10 mouse cellular contexts compared by ENCODE assay signal in genomic region chr8:3628014-3628413, GRCm38 (mm10). TPM values are rescaled to one million over a fixed set of nuclear protein-coding genes. Genes with fewer than 3 reads are reported as not detected.
A peak's percentile ranks its signal among the peaks of the same experiment; 100 is the strongest.
DNase-seq lines count a peak whose midpoint lies in the region; ATAC-seq and TF ChIP-seq lines count a peak whose summit lies in the region.
"Had no signal": no experiment of that assay in that cellular context is flagged by ENCODE, and none has a peak within 500 bp of the region (broad histone marks: within the 10 kb centered on the region; RNA-seq: fewer than 3 reads in every experiment).

No protein-coding gene starts in this region.

- no peak overlapping the region for H3K27ac ChIP-seq in midbrain, postnatal 0 days (ENCODE audit: low read depth, low read length)
- no peak overlapping the region for H3K27ac ChIP-seq in midbrain, embryonic 10.5 days (replicated peaks)
- no peak overlapping the region for H3K27ac ChIP-seq in kidney, adult 2 months (ENCODE audit: insufficient read depth, low read depth, low read length)

- peaks cover 4% of the 10 kb centered on the region; the same call in 1 of the 2 replicates for H3K4me1 ChIP-seq in midbrain, postnatal 0 days (ENCODE audit: insufficient read depth, low read length)
- H3K4me1 ChIP-seq in midbrain, embryonic 10.5 days: peaks cover 13% of the 10 kb centered on the region
- no peaks in the 10 kb centered on the region for H3K4me1 ChIP-seq in kidney, adult 2 months (ENCODE audit: control insufficient read depth, insufficient read depth, low read length)

- peak; percentile 72 for TF ChIP-seq CTCF in midbrain, postnatal 0 days (IDR thresholded peaks at IDR 0.05)
- TF ChIP-seq CTCF in kidney, adult 2 months (conservative IDR thresholded peaks at IDR 0.05; ENCODE audit: insufficient read depth, insufficient read length, low read depth, low read length): peak; percentile 56

- H3K9me3 ChIP-seq in midbrain, postnatal 0 days (ENCODE audit: low read length): no peaks in the 10 kb centered on the region
- no peaks in the 10 kb centered on the region for H3K9me3 ChIP-seq in midbrain, embryonic 10.5 days (replicated peaks)
- H3K9me3 ChIP-seq: G1E; megakaryocyte, embryonic 14.5 days had no signal

- H3K9ac ChIP-seq in midbrain, postnatal 0 days (replicated peaks; ENCODE audit: low read length, poor library complexity, severe bottlenecking): no peak overlapping the region

- peak; percentile 55 for DNase-seq in embryo, embryonic 10 days (ENCODE audit: low spot score)
- no peak for DNase-seq in embryo, embryonic 9.5 days (ENCODE audit: extremely low spot score)
- DNase-seq in midbrain, postnatal 0 days (ENCODE audit: low spot score): peak; percentile 50
- no peak for DNase-seq in midbrain, embryonic 10.5 days (ENCODE audit: low spot score)
- peak; percentile 65 for DNase-seq in kidney, adult 2 months
- peak; percentile 58 for DNase-seq in retina, embryonic 14.5 days (ENCODE audit: low spot score)
- no peak for DNase-seq in gastrocnemius, postnatal 25 days
- DNase-seq in cerebellum, adult 9-11 months: no peak

- no peak overlapping the region for H3K4me2 ChIP-seq in midbrain, postnatal 0 days (ENCODE audit: low read depth, low read length, poor library complexity, severe bottlenecking)

- no peak overlapping the region for H3K4me3 ChIP-seq in midbrain, postnatal 0 days (ENCODE audit: low read depth, low read length)
- no peak overlapping the region for H3K4me3 ChIP-seq in midbrain, embryonic 10.5 days
- H3K4me3 ChIP-seq in kidney, adult 2 months (ENCODE audit: insufficient read depth, low read depth, low read length): no peak overlapping the region
- H3K4me3 ChIP-seq: megakaryocyte, embryonic 14.5 days had no signal

- peaks cover 9% of the 10 kb centered on the region; the same call in 1 of the 2 replicates for H3K27me3 ChIP-seq in midbrain, postnatal 0 days (ENCODE audit: insufficient read depth, low read length)
- peaks cover 17% of the 10 kb centered on the region for H3K27me3 ChIP-seq in midbrain, embryonic 10.5 days (ENCODE audit: low read depth, poor library complexity, severe bottlenecking)
- no peaks in the 10 kb centered on the region for H3K27me3 ChIP-seq in kidney, adult 2 months (replicated peaks; ENCODE audit: control insufficient read depth, insufficient read depth, low read length)
- H3K27me3 ChIP-seq: megakaryocyte, embryonic 14.5 days had no signal

- H3K36me3 ChIP-seq in midbrain, postnatal 0 days (ENCODE audit: insufficient read depth, low read length): no peaks in the 10 kb centered on the region
- no peaks in the 10 kb centered on the region; the same call in 1 of the 2 replicates for H3K36me3 ChIP-seq in midbrain, embryonic 10.5 days
- no peaks in the 10 kb centered on the region for H3K36me3 ChIP-seq in kidney, adult 2 months (ENCODE audit: control insufficient read depth, insufficient read depth, low read length)

- ATAC-seq in midbrain, postnatal 0 days (ENCODE audit: low FRiP score): 0 out of 2 replicates have a peak, but pooled peaks have one; percentile 36

- WGBS in midbrain, postnatal 0 days: 29% methylated on average over 5 of the region's 5 CpGs
- 28% methylated on average over 5 of the region's 5 CpGs for WGBS in midbrain, embryonic 10.5 days
- WGBS in kidney, adult 2 months: 20% methylated on average over 5 of the region's 5 CpGs

- TF ChIP-seq POLR2A in kidney, adult 2 months (IDR thresholded peaks at IDR 0.05; ENCODE audit: low read depth, low read length): no peak

RNA-seq across cellular contexts. Expression of gene Pcp2, which starts 2.7 kb away (rescaled TPM):
- 10.4 and 33.2 TPM in 2 replicates for total RNA-seq in midbrain, postnatal 0 days (2014; rRNA removed)
- 0.83 and 1.1 TPM in 2 replicates for polyA plus RNA-seq in midbrain, postnatal 0 days (2015; fragmentation: Nextera tagmentation; extraction: Ambion mirVana)
- 0.22 and 0.27 TPM in 2 replicates for polyA plus RNA-seq in midbrain, embryonic 10.5 days (2016; fragmentation: Nextera tagmentation; extraction: Ambion mirVana)
- polyA plus RNA-seq in kidney, adult 2 months (2012; rRNA removed): not detected in 2 replicates
- under 1 TPM in 1 of 2 experiments, not detected in 1; 0.67 TPM for total RNA-seq in gastrocnemius, postnatal 25 days (2021)
- polyA plus RNA-seq: G1E had no signal

RNA-seq across cellular contexts. Expression of gene Stxbp2, which starts 2.7 kb away (rescaled TPM):
- total RNA-seq in midbrain, postnatal 0 days (2014; rRNA removed): 23.1 and 35.3 TPM in 2 replicates
- 36.1 and 44.2 TPM in 2 replicates for polyA plus RNA-seq in midbrain, postnatal 0 days (2015; fragmentation: Nextera tagmentation; extraction: Ambion mirVana)
- polyA plus RNA-seq in midbrain, embryonic 10.5 days (2016; fragmentation: Nextera tagmentation; extraction: Ambion mirVana): 30.3 and 35.4 TPM in 2 replicates
- 169 and 173 TPM in 2 replicates for polyA plus RNA-seq in kidney, adult 2 months (2012; rRNA removed)
- total RNA-seq in gastrocnemius, postnatal 25 days (2021): 1 to 10 TPM; 1.2 to 1.9 TPM

RNA-seq across cellular contexts. Expression of gene Pet100, which starts 6.7 kb away (rescaled TPM):
- 5.7 and 7.7 TPM in 2 replicates for total RNA-seq in midbrain, postnatal 0 days (2014; rRNA removed)
- polyA plus RNA-seq in midbrain, postnatal 0 days (2015; fragmentation: Nextera tagmentation; extraction: Ambion mirVana): 70.9 and 71.3 TPM in 2 replicates
- 94.0 and 97.3 TPM in 2 replicates for polyA plus RNA-seq in midbrain, embryonic 10.5 days (2016; fragmentation: Nextera tagmentation; extraction: Ambion mirVana)
- 15.6 and 27.2 TPM in 2 replicates for polyA plus RNA-seq in kidney, adult 2 months (2012; rRNA removed)
- total RNA-seq in gastrocnemius, postnatal 25 days (2021): 100 to 1,000 TPM in 1 of 2 experiments, 10 to 100 TPM in 1; 89.9 to 106 TPM

RNA-seq across cellular contexts. Expression of gene Xab2, which starts 6.9 kb away (rescaled TPM):
- 41.9 and 43.0 TPM in 2 replicates for total RNA-seq in midbrain, postnatal 0 days (2014; rRNA removed)
- polyA plus RNA-seq in midbrain, postnatal 0 days (2015; fragmentation: Nextera tagmentation; extraction: Ambion mirVana): 31.7 and 35.9 TPM in 2 replicates
- 76.5 and 77.0 TPM in 2 replicates for polyA plus RNA-seq in midbrain, embryonic 10.5 days (2016; fragmentation: Nextera tagmentation; extraction: Ambion mirVana)
- polyA plus RNA-seq in kidney, adult 2 months (2012; rRNA removed): 44.8 and 46.2 TPM in 2 replicates
- 10 to 100 TPM in 1 of 2 experiments, 1 to 10 TPM in 1; 9.5 to 10.0 TPM for total RNA-seq in gastrocnemius, postnatal 25 days (2021)

RNA-seq across cellular contexts. Expression of gene Retn, which starts 27.6 kb away (rescaled TPM):
- not detected in 2 replicates for total RNA-seq in midbrain, postnatal 0 days (2014; rRNA removed)
- polyA plus RNA-seq in midbrain, postnatal 0 days (2015; fragmentation: Nextera tagmentation; extraction: Ambion mirVana): 0.42 and 0.62 TPM in 2 replicates
- 0.20 and 0.21 TPM in 2 replicates for polyA plus RNA-seq in midbrain, embryonic 10.5 days (2016; fragmentation: Nextera tagmentation; extraction: Ambion mirVana)
- polyA plus RNA-seq in kidney, adult 2 months (2012; rRNA removed): 47.2 and 76.9 TPM in 2 replicates
- total RNA-seq in gastrocnemius, postnatal 25 days (2021): 10 to 100 TPM in 1 of 2 experiments, under 1 TPM in 1; 0.97 to 24.5 TPM
- total RNA-seq: G1E had no signal
- polyA plus RNA-seq: G1E had no signal

Comparison
In these comparisons a context has a peak if more than half of its experiments do, and no peak if none do; other contexts are left out.
1. DNase-seq: peak in embryo, embryonic 10 days (single experiment), midbrain, postnatal 0 days (single experiment), kidney, adult 2 months (single experiment) and retina, embryonic 14.5 days (single experiment); none in embryo, embryonic 9.5 days (single experiment), midbrain, embryonic 10.5 days (single experiment), gastrocnemius, postnatal 25 days (single experiment) and cerebellum, adult 9-11 months (single experiment).